Mouse (Mus musculus) CH12.LX (cell line): Measurements from ENCODE around the gene Tapt1.

Experiments
- BHLHE40 ChIP-seq: IDR thresholded peaks from 2 replicates; pipeline ENCODE4 v1.6.1; 2011; ENCODE audit warnings: mild to moderate bottlenecking, low read depth, low read length, improper control_type of control experiment
- CTCF ChIP-seq, 2 experiments: IDR thresholded peaks in 1 of 2; conservative IDR thresholded peaks in 1 of 2; 2 replicates each; pipeline ENCODE4 v1.5.1; 2011 to 2012; ENCODE audit warnings: low read depth in 2 of 2, low read length in 2 of 2, improper control_type of control experiment in 1 of 2, inconsistent platforms in 1 of 2, mild to moderate bottlenecking in 1 of 2, moderate library complexity in 1 of 2
- MAFK ChIP-seq: IDR thresholded peaks from 2 replicates; pipeline ENCODE4 v1.6.1; 2011; ENCODE audit warnings: low read length, improper control_type of control experiment; ENCODE audit not compliant: insufficient replicate concordance
- POLR2A ChIP-seq: IDR thresholded peaks from 2 replicates; pipeline ENCODE4 v1.6.1; 2011; ENCODE audit warnings: low read depth, mild to moderate bottlenecking, improper control_type of control experiment, low read length
- ZC3H11A ChIP-seq: IDR thresholded peaks from 2 replicates; pipeline ENCODE4 v1.6.1; 2012; ENCODE audit warnings: low read depth, mild to moderate bottlenecking, inconsistent platforms, low read length, improper control_type of control experiment

DNA sequence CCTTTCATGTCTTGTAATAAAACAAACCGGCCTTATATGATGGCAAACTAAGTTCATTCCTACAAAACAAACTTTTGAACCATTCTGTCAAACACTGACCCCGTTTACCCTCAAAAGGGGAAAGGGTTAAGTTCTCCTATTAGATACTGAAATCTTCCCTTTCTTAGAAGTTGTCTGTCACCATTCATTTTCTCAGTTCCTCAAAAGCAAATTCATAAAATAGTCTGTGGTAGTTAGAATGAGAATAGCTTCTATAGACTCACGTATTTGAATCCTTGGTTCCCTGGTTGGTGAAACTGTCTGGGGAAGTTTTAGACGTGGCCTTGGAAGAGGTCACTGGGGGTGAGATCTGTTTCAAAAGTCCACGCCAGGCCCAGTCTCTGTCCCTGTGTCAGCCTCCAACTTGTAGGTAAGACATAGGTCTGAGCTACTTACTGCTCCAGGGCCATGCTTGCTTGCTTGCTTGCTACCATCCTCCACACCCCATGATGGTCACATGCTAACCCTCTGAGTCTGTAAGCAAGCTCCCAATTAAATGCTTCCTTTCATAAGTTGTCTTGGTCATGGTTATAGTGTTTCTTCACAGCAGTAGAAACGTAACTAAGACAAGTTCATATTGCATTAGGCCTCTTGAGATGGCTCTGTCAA lies 14.5 kb downstream of the Tapt1 start:
- TF ChIP-seq ZC3H11A = no peak
- 0 out of 2 replicates have a peak, but pooled peaks have one; percentile 40 for TF ChIP-seq MAFK
- TF ChIP-seq BHLHE40 = peak; percentile 5; the same call in 1 of the 2 replicates
- TF ChIP-seq POLR2A = no peak
- no peak for TF ChIP-seq CTCF (conservative IDR thresholded peaks at IDR 0.05 in 1 of 2, IDR thresholded peaks at IDR 0.05 in 1 of 2; ENCODE audit: low read depth in 2 of 2, low read length in 2 of 2)
